Mouse (Mus musculus): ENCODE measurements around the gene Zfp710. TPM values are rescaled to one million over a fixed set of nuclear protein-coding genes. Genes with fewer than 3 reads are reported as not detected.
"Not testable (repeated sequence)": the region's sequence is repeated elsewhere in the genome, so short reads cannot be mapped to it uniquely, and the experiment has no call there.

Gene Zfp710
- polyA plus RNA-seq, 2 experiments = 15.0 to 24.7 TPM

DNA sequence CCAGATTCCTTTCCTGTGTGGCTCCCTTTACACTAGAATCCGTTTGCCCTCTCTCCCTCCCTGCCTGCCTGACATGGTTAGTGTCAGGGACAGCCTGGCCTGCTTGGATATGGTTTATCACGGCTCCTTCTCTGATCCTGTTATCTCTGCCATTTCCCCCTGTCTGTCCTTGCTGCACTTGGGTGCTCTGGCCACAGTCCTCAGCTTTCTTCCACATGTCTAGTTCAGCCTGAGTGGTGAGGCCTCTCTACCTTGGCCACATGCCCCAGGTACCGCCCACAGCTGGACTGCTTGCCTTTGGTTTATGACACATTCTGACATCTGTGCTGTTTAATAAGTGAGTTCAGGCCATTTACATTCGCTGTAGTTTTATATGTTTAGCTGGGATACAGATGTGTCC, 11.1 kb downstream of the Zfp710 start:
- no peak overlapping the region for H3K4me2 ChIP-seq (replicated peaks; ENCODE audit: low read depth, low read length, severe bottlenecking)
- no peak overlapping the region for H3K4me3 ChIP-seq (replicated peaks; ENCODE audit: low read length)
- peak; percentile 66 for DNase-seq (ENCODE audit: low spot score)
- H3K9me3 ChIP-seq (ENCODE audit: control insufficient read depth, low read length) = no peaks in the 10 kb centered on the region
- H3K27ac ChIP-seq (replicated peaks; ENCODE audit: low read depth, low read length) = peak overlapping the region; percentile 55
- TF ChIP-seq POLR2A (IDR thresholded peaks at IDR 0.05; ENCODE audit: borderline replicate concordance, extremely low read depth, insufficient read depth, insufficient read length) = no peak
- 10% methylated on average over 4 of the region's 4 CpGs for WGBS
- peak; percentile 66; the same call in 1 of the 2 replicates for ATAC-seq (ENCODE audit: low FRiP score, low read depth)
- H3K36me3 ChIP-seq (ENCODE audit: control insufficient read depth, insufficient read depth, low read length) = no peaks in the 10 kb centered on the region; the same call in 1 of the 2 replicates
- H3K9ac ChIP-seq (ENCODE audit: low read depth, low read length, severe bottlenecking) = no peak overlapping the region
- peaks cover 34% of the 10 kb centered on the region for H3K4me1 ChIP-seq (ENCODE audit: control insufficient read depth, insufficient read depth, low read length)
- no peaks in the 10 kb centered on the region for H3K27me3 ChIP-seq (ENCODE audit: control insufficient read depth, insufficient read depth, low read length)

DNA sequence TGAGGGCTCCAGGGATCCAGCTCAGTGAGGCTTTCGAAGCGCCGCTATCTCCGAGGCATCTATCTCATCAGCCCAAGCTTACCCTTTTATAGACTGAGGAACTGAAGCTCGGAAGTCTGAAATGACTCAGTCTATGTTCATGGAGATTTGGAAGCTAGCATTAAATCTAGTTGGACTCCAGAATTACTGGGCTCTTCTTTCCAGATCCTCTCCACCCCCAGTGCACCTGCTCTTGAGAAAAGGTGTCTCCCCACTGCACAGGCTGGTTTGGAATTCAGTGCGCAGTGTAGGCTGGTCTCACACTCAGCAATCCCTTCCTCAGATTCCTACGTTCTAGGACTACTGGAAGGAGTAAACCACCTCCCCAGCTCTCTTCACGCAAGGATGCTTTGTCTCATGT, 15.1 kb downstream of the Zfp710 start:
- H3K4me3 ChIP-seq (replicated peaks; ENCODE audit: low read length) = no peak overlapping the region
- peaks cover 19% of the 10 kb centered on the region for H3K4me1 ChIP-seq (ENCODE audit: control insufficient read depth, insufficient read depth, low read length)
- WGBS = 94% methylated on average over 8 of the region's 8 CpGs
- no peaks in the 10 kb centered on the region for H3K9me3 ChIP-seq (ENCODE audit: control insufficient read depth, low read length)
- no peaks in the 10 kb centered on the region for H3K27me3 ChIP-seq (ENCODE audit: control insufficient read depth, insufficient read depth, low read length)
- no peak for DNase-seq (ENCODE audit: low spot score)
- no peak for TF ChIP-seq POLR2A (IDR thresholded peaks at IDR 0.05; ENCODE audit: borderline replicate concordance, extremely low read depth, insufficient read depth, insufficient read length)
- H3K27ac ChIP-seq (replicated peaks; ENCODE audit: low read depth, low read length) = no peak overlapping the region
- no peak overlapping the region for H3K9ac ChIP-seq (ENCODE audit: low read depth, low read length, severe bottlenecking)
- H3K4me2 ChIP-seq (replicated peaks; ENCODE audit: low read depth, low read length, severe bottlenecking) = no peak overlapping the region
- ATAC-seq (ENCODE audit: low FRiP score, low read depth) = no peak
- H3K36me3 ChIP-seq (ENCODE audit: control insufficient read depth, insufficient read depth, low read length) = no peaks in the 10 kb centered on the region; the same call in 1 of the 2 replicates

DNA sequence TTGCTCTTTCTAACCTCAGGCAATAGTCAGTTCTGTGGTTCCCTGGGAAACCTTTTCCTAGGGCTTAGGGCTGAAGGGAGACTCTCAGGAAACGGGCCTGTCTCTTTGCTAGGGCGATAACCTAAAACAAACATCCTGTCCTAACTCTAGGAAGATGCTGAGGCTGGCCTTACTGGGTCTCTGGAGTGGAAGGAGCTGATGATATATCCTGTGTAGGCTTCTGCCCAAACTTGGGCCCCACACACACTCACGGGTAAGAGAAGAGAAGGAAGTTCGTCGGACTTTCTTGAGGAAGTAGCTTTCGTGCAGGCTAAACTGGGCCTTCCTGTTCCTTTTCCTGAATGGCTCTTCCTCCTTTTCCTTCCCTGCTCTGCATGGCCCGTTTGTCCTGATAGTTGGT, 19.6 kb downstream of the Zfp710 start:
- H3K4me3 ChIP-seq (replicated peaks; ENCODE audit: low read length) = no peak overlapping the region
- 79% methylated on average over 7 of the region's 7 CpGs for whole genome bisulfite sequencing
- no peak for ATAC-seq (ENCODE audit: low FRiP score, low read depth)
- no peaks in the 10 kb centered on the region; the same call in 1 of the 2 replicates for H3K36me3 ChIP-seq (ENCODE audit: control insufficient read depth, insufficient read depth, low read length)
- no peaks in the 10 kb centered on the region for H3K27me3 ChIP-seq (ENCODE audit: control insufficient read depth, insufficient read depth, low read length)
- H3K9me3 ChIP-seq (ENCODE audit: control insufficient read depth, low read length) = no peaks in the 10 kb centered on the region
- no peak overlapping the region for H3K9ac ChIP-seq (ENCODE audit: low read depth, low read length, severe bottlenecking)
- H3K4me2 ChIP-seq (replicated peaks; ENCODE audit: low read depth, low read length, severe bottlenecking) = no peak overlapping the region
- H3K27ac ChIP-seq (replicated peaks; ENCODE audit: low read depth, low read length) = no peak overlapping the region
- no peak for TF ChIP-seq POLR2A (IDR thresholded peaks at IDR 0.05; ENCODE audit: borderline replicate concordance, extremely low read depth, insufficient read depth, insufficient read length)
- DNase-seq (ENCODE audit: low spot score) = no peak
- peaks cover 19% of the 10 kb centered on the region for H3K4me1 ChIP-seq (ENCODE audit: control insufficient read depth, insufficient read depth, low read length)

DNA sequence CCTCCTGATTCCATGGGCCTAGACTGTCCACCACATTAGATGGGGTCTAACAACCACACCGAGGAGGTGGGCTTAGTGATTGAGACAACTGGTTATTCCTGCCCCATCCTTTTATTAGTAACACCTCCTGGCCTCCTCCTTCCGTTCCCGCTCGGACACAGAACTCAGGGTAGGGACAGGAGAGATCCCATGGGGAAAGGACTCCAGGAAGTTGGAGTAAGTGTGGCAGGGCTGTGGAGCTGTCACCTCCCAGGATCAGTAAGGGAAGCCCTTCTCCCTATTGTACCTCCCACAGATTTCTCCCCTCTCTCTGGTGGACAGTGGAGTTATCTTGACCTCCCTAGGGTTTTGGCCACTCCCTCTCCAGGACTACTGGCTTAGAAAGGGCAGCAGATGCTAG, 22.4 kb downstream of the Zfp710 start:
- Histone ChIP-seq H3K4me2 (replicated peaks; ENCODE audit: low read depth, low read length, severe bottlenecking) (no peak overlapping the region), H3K9me3 (ENCODE audit: control insufficient read depth, low read length) (no peaks in the 10 kb centered on the region), H3K27me3 (ENCODE audit: control insufficient read depth, insufficient read depth, low read length) (no peaks in the 10 kb centered on the region), H3K27ac (replicated peaks; ENCODE audit: low read depth, low read length) (no peak overlapping the region), H3K4me1 (ENCODE audit: control insufficient read depth, insufficient read depth, low read length) (peaks cover 26% of the 10 kb centered on the region), H3K9ac (ENCODE audit: low read depth, low read length, severe bottlenecking) (no peak overlapping the region), H3K4me3 (replicated peaks; ENCODE audit: low read length) (no peak overlapping the region), H3K36me3 (ENCODE audit: control insufficient read depth, insufficient read depth, low read length) (no peaks in the 10 kb centered on the region)
- TF ChIP-seq POLR2A (IDR thresholded peaks at IDR 0.05; ENCODE audit: borderline replicate concordance, extremely low read depth, insufficient read depth, insufficient read length) = no peak
- ATAC-seq (ENCODE audit: low FRiP score, low read depth) (no peak), DNase-seq (ENCODE audit: low spot score) (no peak)
- 79% methylated on average over 4 of the region's 4 CpGs for WGBS

DNA sequence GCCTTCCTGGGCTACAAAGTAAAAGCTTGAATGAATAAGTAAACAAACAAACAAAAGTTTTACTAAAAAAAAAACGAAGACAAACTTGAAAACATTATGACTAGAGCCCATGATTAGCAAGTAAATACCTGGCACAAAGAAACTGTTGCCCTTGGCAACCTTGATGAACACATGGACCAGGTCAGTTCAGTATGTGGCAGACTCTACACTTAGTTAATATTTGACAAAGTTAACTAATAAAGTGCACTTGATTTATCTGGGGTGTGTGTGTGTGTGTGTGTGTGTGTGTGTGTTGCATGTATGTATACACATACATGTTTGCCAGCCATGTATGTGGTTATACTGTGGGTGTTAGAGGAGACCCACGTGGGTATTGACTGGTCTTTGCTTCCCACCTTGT, 25.1 kb downstream of the Zfp710 start:
- TF ChIP-seq POLR2A (IDR thresholded peaks at IDR 0.05; ENCODE audit: borderline replicate concordance, extremely low read depth, insufficient read depth, insufficient read length) = no peak
- Histone ChIP-seq H3K4me2 (replicated peaks; ENCODE audit: low read depth, low read length, severe bottlenecking) (no peak overlapping the region), H3K4me1 (ENCODE audit: control insufficient read depth, insufficient read depth, low read length) (peaks cover 32% of the 10 kb centered on the region), H3K4me3 (replicated peaks; ENCODE audit: low read length) (no peak overlapping the region), H3K9me3 (ENCODE audit: control insufficient read depth, low read length) (no peaks in the 10 kb centered on the region), H3K9ac (ENCODE audit: low read depth, low read length, severe bottlenecking) (no peak overlapping the region), H3K27me3 (ENCODE audit: control insufficient read depth, insufficient read depth, low read length) (no peaks in the 10 kb centered on the region), H3K27ac (replicated peaks; ENCODE audit: low read depth, low read length) (no peak overlapping the region), H3K36me3 (ENCODE audit: control insufficient read depth, insufficient read depth, low read length) (no peaks in the 10 kb centered on the region)
- ATAC-seq (ENCODE audit: low FRiP score, low read depth) = no peak
- DNase-seq (ENCODE audit: low spot score) = no peak
- 77% methylated on average over 2 of the region's 2 CpGs for WGBS

DNA sequence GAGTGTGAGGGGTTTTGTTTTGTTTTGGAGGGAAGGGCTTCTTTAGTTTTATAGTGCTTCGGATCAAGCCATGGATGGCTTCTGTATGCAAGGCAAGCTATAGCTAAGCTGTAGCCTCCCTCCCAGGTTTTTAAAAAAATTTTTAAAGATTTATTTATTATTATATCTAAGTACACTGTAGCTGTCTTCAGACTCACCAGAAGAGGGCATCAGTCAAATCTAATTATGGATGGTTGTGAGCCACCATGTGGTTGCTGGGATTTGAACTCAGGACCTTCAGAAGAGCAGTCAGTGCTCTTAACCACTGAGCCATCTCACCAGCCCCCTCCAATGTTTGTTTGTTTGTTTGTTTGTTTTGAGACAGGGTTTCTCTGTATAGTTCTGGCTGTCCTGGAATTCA, 25.8 kb downstream of the Zfp710 start:
- not testable (repeated sequence) for H3K36me3 ChIP-seq (ENCODE audit: control insufficient read depth, insufficient read depth, low read length); H3K9ac ChIP-seq (ENCODE audit: low read depth, low read length, severe bottlenecking); H3K4me2 ChIP-seq (replicated peaks; ENCODE audit: low read depth, low read length, severe bottlenecking); ATAC-seq (ENCODE audit: low FRiP score, low read depth); H3K27ac ChIP-seq (replicated peaks; ENCODE audit: low read depth, low read length); DNase-seq (ENCODE audit: low spot score); H3K27me3 ChIP-seq (ENCODE audit: control insufficient read depth, insufficient read depth, low read length); H3K9me3 ChIP-seq (ENCODE audit: control insufficient read depth, low read length); H3K4me3 ChIP-seq (replicated peaks; ENCODE audit: low read length)
- 97% methylated on average over 1 of the region's 1 CpGs for WGBS
- peaks cover 32% of the 10 kb centered on the region for H3K4me1 ChIP-seq (ENCODE audit: control insufficient read depth, insufficient read depth, low read length)
